Mouse (Mus musculus) left cerebral cortex, postnatal 25 days (tissue): Measurements from ENCODE around the gene Ccdc87. TPM values are rescaled to one million over a fixed set of nuclear protein-coding genes. Genes with fewer than 3 reads are reported as not detected.
"Not testable (repeated sequence)": the region's sequence is repeated elsewhere in the genome, so short reads cannot be mapped to it uniquely, and the experiment has no call there.

Experiments
- DNase-seq, 2 experiments: peaks; one replicate each; pipeline ENCODE4 v3.0.0; 2022; ENCODE audit warnings: low spot score in 2 of 2, mixed read lengths in 1 of 2
- intact Hi-C: fragments of 180-260 bp; cut with DNase I; formaldehyde crosslinking; loops from one replicate; pipeline ENCODE4 v1.15.1; 2025
- total RNA-seq, 2 experiments: library from RNA; stranded (reverse); gene quantifications; 2 replicates each; pipeline ENCODE4 v1.2.3; 2021

The Ccdc87 gene
- total RNA-seq, 2 experiments from 2014 or later: 1.8 to 2.4 TPM

- DNase-seq: no peak
- intact Hi-C loops: no loop called here
These were observed 5.2 kb upstream of the Ccdc87 start for GRCm38 (mm10) chr19:4833977-4834376.

GRCm38 (mm10) chr19:4836096-4836495 lies 3.1 kb upstream of the Ccdc87 start:
- DNase-seq: no peak
- intact Hi-C loops: no loop called here

GRCm38 (mm10) chr19:4837049-4837448 lies 2.1 kb upstream of the Ccdc87 start:
- no peak for DNase-seq
- intact Hi-C loops: no loop called here

- DNase-seq: no peak
- intact Hi-C loops: no loop called here
These were observed 533 bp upstream of the Ccdc87 start for GRCm38 (mm10) chr19:4838526-4839140.

- DNase-seq: no peak
- intact Hi-C loops: no loop called here
These were observed 1.7 kb downstream of the Ccdc87 start for GRCm38 (mm10) chr19:4840848-4841247.

- intact Hi-C loops: no loop called here
- no peak for DNase-seq
These were observed 3.4 kb downstream of the Ccdc87 start for GRCm38 (mm10) chr19:4842611-4843010.

GRCm38 (mm10) chr19:4845846-4846245 lies 6.7 kb downstream of the Ccdc87 start:
- intact Hi-C loops: no loop called here
- DNase-seq: no peak

- DNase-seq: peak in 1 of 2 experiments; percentile 28
These were observed 8.3 kb downstream of the Ccdc87 start for GRCm38 (mm10) chr19:4847490-4847889.

GRCm38 (mm10) chr19:4849800-4850199 lies 10.6 kb downstream of the Ccdc87 start:
- intact Hi-C loops: loop anchor here (2.0 kb wide), 1 partner anchor 93 kb away; the partner anchor contains the start of gene Rbm4b
- no peak for DNase-seq

More at GRCm38 (mm10) chr19:4847490-4847889, 8.3 kb downstream of the Ccdc87 start:
- intact Hi-C loops: no loop called here

- DNase-seq: no peak
- intact Hi-C loops: no loop called here
These were observed 11.1 kb downstream of the Ccdc87 start for GRCm38 (mm10) chr19:4850281-4850680.

- intact Hi-C loops: no loop called here
- peak; percentile 88 to 95 for DNase-seq
These were observed 15.6 kb downstream of the Ccdc87 start, which contains the start of gene Ctsf for GRCm38 (mm10) chr19:4854552-4855469. TSS of gene Ctsf (plus strand) at chr19:4855130.

GRCm38 (mm10) chr19:4855470-4855820 lies 16.3 kb downstream of the Ccdc87 start:
- no peak for DNase-seq

GRCm38 (mm10) chr19:4855951-4856350 lies 16.8 kb downstream of the Ccdc87 start:
- DNase-seq: no peak

More at GRCm38 (mm10) chr19:4855470-4855820, 16.3 kb downstream of the Ccdc87 start:
- intact Hi-C loops: no loop called here

GRCm38 (mm10) chr19:4859081-4859480 lies 19.9 kb downstream of the Ccdc87 start:
- DNase-seq: peak in 1 of 2 experiments; percentile 60

More at GRCm38 (mm10) chr19:4855951-4856350, 16.8 kb downstream of the Ccdc87 start:
- intact Hi-C loops: no loop called here

GRCm38 (mm10) chr19:4863048-4863447 lies 23.9 kb downstream of the Ccdc87 start:
- no peak for DNase-seq
- intact Hi-C loops: no loop called here

More at GRCm38 (mm10) chr19:4859081-4859480, 19.9 kb downstream of the Ccdc87 start:
- intact Hi-C loops: no loop called here

GRCm38 (mm10) chr19:4865147-4865546 lies 26.0 kb downstream of the Ccdc87 start:
- DNase-seq: no peak
- intact Hi-C loops: no loop called here

- DNase-seq, intact Hi-C loops: not testable (repeated sequence)
These were observed 35.4 kb downstream of the Ccdc87 start for GRCm38 (mm10) chr19:4874613-4875012.

GRCm38 (mm10) chr19:4876241-4876640 lies 37.1 kb downstream of the Ccdc87 start:
- no peak for DNase-seq
- intact Hi-C loops: no loop called here

- DNase-seq: no peak
- intact Hi-C loops: no loop called here
These were observed 37.6 kb downstream of the Ccdc87 start for GRCm38 (mm10) chr19:4876755-4877154.

GRCm38 (mm10) chr19:4877785-4878184 lies 38.6 kb downstream of the Ccdc87 start, which contains the start of gene Actn3:
TSS of gene Actn3 (minus strand) at chr19:4877909.
- intact Hi-C loops: no loop called here
- DNase-seq: no peak
